Mouse (Mus musculus) neutrophil, adult 5-6 weeks (primary cell): ENCODE data around the gene Zfp511. TPM values are rescaled to one million over a fixed set of nuclear protein-coding genes. Genes with fewer than 3 reads are reported as not detected.

Source experiments
- ATAC-seq: fragments of 151-379, 151-347 bp; 2 replicates; pipeline ENCODE4 v1.8.0; 2017; ENCODE audit warnings: mild to moderate bottlenecking, moderate TSS enrichment; ENCODE audit not compliant: insufficient number of reproducible peaks, poor library complexity, low FRiP score, severe bottlenecking; ENCODE audit errors: extremely low read depth
- total RNA-seq: library from RNA; stranded (forward); fragments of 200-1000 nt; gene quantifications from 2 replicates; pipeline ENCODE4 v1.2.3, GENCODE M21; 2017

Gene Zfp511
- total RNA-seq, 1 experiment from 2014 or later: 22.7 TPM

GRCm38 (mm10) chr7:140045546-140045945, 9.4 kb downstream of the Zfp511 start:
- no peak for ATAC-seq

- no peak for ATAC-seq
Measured at GRCm38 (mm10) chr7:140047811-140048311, 11.7 kb downstream of the Zfp511 start.

GRCm38 (mm10) chr7:140048361-140049114, 12.3 kb downstream of the Zfp511 start, which contains the start of gene Msx3:
TSS of gene Msx3 (minus strand) at chr7:140049089.
- no peak for ATAC-seq

- no peak for ATAC-seq
Measured at GRCm38 (mm10) chr7:140049115-140049689, 13.0 kb downstream of the Zfp511 start.

GRCm38 (mm10) chr7:140054124-140054523, 17.9 kb downstream of the Zfp511 start:
- ATAC-seq: no peak

- no peak for ATAC-seq
Measured at GRCm38 (mm10) chr7:140057413-140058407, 21.5 kb downstream of the Zfp511 start.

GRCm38 (mm10) chr7:140058528-140058927, 22.3 kb downstream of the Zfp511 start:
- no peak for ATAC-seq

- no peak for ATAC-seq
Measured at GRCm38 (mm10) chr7:140059601-140060000, 23.4 kb downstream of the Zfp511 start.

GRCm38 (mm10) chr7:140060936-140061831, 25.0 kb downstream of the Zfp511 start:
- ATAC-seq: no peak

- ATAC-seq: no peak
Measured at GRCm38 (mm10) chr7:140061832-140062130, 25.6 kb downstream of the Zfp511 start.

- ATAC-seq: no peak
Measured at GRCm38 (mm10) chr7:140062307-140062706, 26.1 kb downstream of the Zfp511 start.

- ATAC-seq: peak; percentile 59; the same call in 1 of the 2 replicates
Measured at GRCm38 (mm10) chr7:140063092-140063491, 26.9 kb downstream of the Zfp511 start.

- ATAC-seq: no peak
Measured at GRCm38 (mm10) chr7:140067397-140067796, 31.2 kb downstream of the Zfp511 start.

- ATAC-seq: no peak
Measured at GRCm38 (mm10) chr7:140070042-140070711, 34.0 kb downstream of the Zfp511 start.

- no peak for ATAC-seq
Measured at GRCm38 (mm10) chr7:140077698-140078097, 41.5 kb downstream of the Zfp511 start.

- peak; percentile 70 for ATAC-seq
Measured at GRCm38 (mm10) chr7:140078711-140079110, 42.5 kb downstream of the Zfp511 start.

- ATAC-seq: no peak
Measured at GRCm38 (mm10) chr7:140080503-140081156, 44.4 kb downstream of the Zfp511 start.
